Comparison of ENCODE assay signal across 11 mouse cellular contexts in the genomic region with DNA sequence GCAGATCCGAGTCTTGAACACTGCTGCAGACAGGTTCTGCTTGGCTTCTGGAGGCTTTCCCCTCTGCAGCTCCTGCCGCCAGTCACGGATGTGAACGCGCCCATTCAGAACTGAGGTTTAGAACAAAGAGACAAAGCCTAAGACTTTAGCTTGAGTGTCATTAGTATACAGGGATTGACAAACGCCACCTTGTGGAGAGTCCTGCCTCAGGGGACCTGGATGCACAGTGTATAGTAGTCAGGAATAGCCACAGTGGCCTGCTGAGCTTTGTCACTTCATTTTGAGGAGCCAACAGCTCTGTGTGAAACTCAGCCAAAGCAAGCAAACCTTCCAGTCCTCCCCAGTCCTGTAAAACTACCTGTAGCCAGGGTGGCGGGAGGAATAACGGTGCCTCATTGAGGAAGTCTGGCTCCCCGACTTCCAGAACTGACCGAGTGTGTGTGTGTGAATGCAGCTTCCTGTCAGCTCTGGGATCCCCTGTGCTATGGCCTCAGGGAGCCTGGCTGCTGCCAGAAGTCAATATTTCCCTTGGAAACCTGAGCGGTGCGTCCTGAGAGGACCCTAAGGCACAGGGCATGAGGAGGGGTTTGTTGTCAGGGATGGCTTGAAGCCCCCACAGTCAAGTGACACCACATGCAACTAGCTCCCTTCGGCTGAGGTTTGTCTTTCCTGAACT. TPM values are rescaled to one million over a fixed set of nuclear protein-coding genes. Genes with fewer than 3 reads are reported as not detected.
DNase-seq lines count a peak whose midpoint lies in the region; ATAC-seq and TF ChIP-seq lines count a peak whose summit lies in the region.
"Had no signal": no experiment of that assay in that cellular context is flagged by ENCODE, and none has a peak within 500 bp of the region (broad histone marks: within the 10 kb centered on the region; RNA-seq: fewer than 3 reads in every experiment).

No protein-coding gene starts in this region.

- no peaks in the 10 kb centered on the region for H3K4me1 ChIP-seq in intestine, postnatal 0 days (replicated peaks; ENCODE audit: control insufficient read depth, insufficient read depth, low read length)
- no peaks in the 10 kb centered on the region for H3K4me1 ChIP-seq in intestine, embryonic 15.5 days (replicated peaks)
- H3K4me1 ChIP-seq in midbrain, embryonic 10.5 days = peaks cover 9% of the 10 kb centered on the region
- no peaks in the 10 kb centered on the region for H3K4me1 ChIP-seq in midbrain, embryonic 13.5 days (replicated peaks)
- H3K4me1 ChIP-seq: lung, embryonic 15.5 days; neural tube, embryonic 12.5 days had no signal

- TF ChIP-seq CTCF in intestine, postnatal 0 days (IDR thresholded peaks at IDR 0.05; ENCODE audit: low read depth) = peak; percentile 62

- WGBS in intestine, postnatal 0 days = 81% methylated on average over 13 of the region's 13 CpGs
- WGBS in intestine, embryonic 15.5 days = 81% methylated on average over 13 of the region's 13 CpGs
- 71% methylated on average over 13 of the region's 13 CpGs for WGBS in midbrain, embryonic 10.5 days
- 60% methylated on average over 13 of the region's 13 CpGs for WGBS in midbrain, embryonic 13.5 days

- H3K9me3 ChIP-seq in intestine, postnatal 0 days (ENCODE audit: control insufficient read depth) = no peaks in the 10 kb centered on the region
- no peaks in the 10 kb centered on the region for H3K9me3 ChIP-seq in intestine, embryonic 15.5 days
- H3K9me3 ChIP-seq in midbrain, embryonic 10.5 days (replicated peaks) = no peaks in the 10 kb centered on the region
- no peaks in the 10 kb centered on the region for H3K9me3 ChIP-seq in midbrain, embryonic 13.5 days
- H3K9me3 ChIP-seq: embryonic facial prominence, embryonic 15.5 days; lung, embryonic 15.5 days; neural tube, embryonic 12.5 days had no signal

- H3K27me3 ChIP-seq in intestine, postnatal 0 days (replicated peaks; ENCODE audit: control insufficient read depth, insufficient read depth, low read length) = no peaks in the 10 kb centered on the region
- no peaks in the 10 kb centered on the region for H3K27me3 ChIP-seq in intestine, embryonic 15.5 days (replicated peaks)
- H3K27me3 ChIP-seq in midbrain, embryonic 10.5 days (ENCODE audit: low read depth, poor library complexity, severe bottlenecking) = no peaks in the 10 kb centered on the region
- H3K27me3 ChIP-seq in midbrain, embryonic 13.5 days = no peaks in the 10 kb centered on the region
- H3K27me3 ChIP-seq: embryonic facial prominence, embryonic 15.5 days; lung, embryonic 15.5 days; neural tube, embryonic 12.5 days had no signal

- intact Hi-C loops in heart, postnatal 14 days (cut with DNase I) = no loop called here

- H3K36me3 ChIP-seq in intestine, postnatal 0 days (ENCODE audit: control insufficient read depth, insufficient read depth) = peaks cover 56% of the 10 kb centered on the region
- H3K36me3 ChIP-seq in intestine, embryonic 15.5 days = peaks cover 30% of the 10 kb centered on the region
- peaks cover 77% of the 10 kb centered on the region for H3K36me3 ChIP-seq in midbrain, embryonic 10.5 days
- H3K36me3 ChIP-seq in midbrain, embryonic 13.5 days = peaks cover 84% of the 10 kb centered on the region

- H3K27ac ChIP-seq in intestine, postnatal 0 days (ENCODE audit: low read depth, low read length) = no peak overlapping the region
- no peak overlapping the region for H3K27ac ChIP-seq in intestine, embryonic 15.5 days
- peak overlapping the region; percentile 42; the same call in 1 of the 2 replicates for H3K27ac ChIP-seq in midbrain, embryonic 10.5 days (replicated peaks)
- H3K27ac ChIP-seq in midbrain, embryonic 13.5 days = no peak overlapping the region
- H3K27ac ChIP-seq: lung, embryonic 15.5 days; neural tube, embryonic 12.5 days had no signal

- no peak overlapping the region for H3K4me2 ChIP-seq in intestine, postnatal 0 days (replicated peaks; ENCODE audit: low read depth)
- H3K4me2 ChIP-seq in intestine, embryonic 15.5 days (replicated peaks) = no peak overlapping the region
- H3K4me2 ChIP-seq in midbrain, embryonic 13.5 days (replicated peaks) = no peak overlapping the region
- H3K4me2 ChIP-seq: embryonic facial prominence, embryonic 15.5 days; lung, embryonic 15.5 days; neural tube, embryonic 12.5 days had no signal

- DNase-seq in midbrain, embryonic 10.5 days (ENCODE audit: low spot score) = no peak
- peak; percentile 50 for DNase-seq in embryo, embryonic 10.5 days (ENCODE audit: low spot score)
- DNase-seq in heart, postnatal 14 days = peak; percentile 32 to 52
- DNase-seq in right cerebral cortex, postnatal 36 days (ENCODE audit: low spot score in 2 of 2) = no peak

- no peak overlapping the region for H3K4me3 ChIP-seq in intestine, postnatal 0 days (ENCODE audit: low read depth, low read length)
- no peak overlapping the region for H3K4me3 ChIP-seq in intestine, embryonic 15.5 days (replicated peaks)
- H3K4me3 ChIP-seq in midbrain, embryonic 10.5 days = no peak overlapping the region
- H3K4me3 ChIP-seq in midbrain, embryonic 13.5 days (replicated peaks) = no peak overlapping the region
- H3K4me3 ChIP-seq: embryonic facial prominence, embryonic 15.5 days; lung, embryonic 15.5 days; neural tube, embryonic 12.5 days had no signal

- no peak overlapping the region for H3K9ac ChIP-seq in intestine, postnatal 0 days (ENCODE audit: low read depth, low read length)
- H3K9ac ChIP-seq in intestine, embryonic 15.5 days = no peak overlapping the region
- no peak overlapping the region for H3K9ac ChIP-seq in midbrain, embryonic 13.5 days (replicated peaks)
- H3K9ac ChIP-seq: embryonic facial prominence, embryonic 15.5 days; lung, embryonic 15.5 days; neural tube, embryonic 12.5 days had no signal

- ATAC-seq in intestine, postnatal 0 days = no peak
- ATAC-seq in intestine, embryonic 15.5 days = no peak
- ATAC-seq in midbrain, embryonic 13.5 days = no peak
- ATAC-seq in cerebellum, adult (ENCODE audit: insufficient number of reproducible peaks, low FRiP score, low TSS enrichment) = no peak

RNA-seq across cellular contexts. Expression of a gene that starts 16.8 kb away (rescaled TPM):
- 3.6 and 4.6 TPM in 2 replicates for polyA plus RNA-seq in intestine, postnatal 0 days (2015; fragmentation: Nextera tagmentation; extraction: Ambion mirVana)
- 8.1 and 8.5 TPM in 2 replicates for polyA plus RNA-seq in intestine, embryonic 15.5 days (2015; fragmentation: Nextera tagmentation; extraction: Ambion mirVana)
- polyA plus RNA-seq in midbrain, embryonic 10.5 days (2016; fragmentation: Nextera tagmentation; extraction: Ambion mirVana) = 8.7 and 9.1 TPM in 2 replicates
- 7.0 and 7.2 TPM in 2 replicates for polyA plus RNA-seq in midbrain, embryonic 13.5 days (2015; fragmentation: Nextera tagmentation; extraction: Ambion mirVana)
- total RNA-seq in heart, postnatal 14 days (2021) = 1 to 10 TPM; 2.8 to 3.1 TPM

RNA-seq across cellular contexts. Expression of a gene that starts 24.8 kb away (rescaled TPM):
- 19.7 and 21.4 TPM in 2 replicates for polyA plus RNA-seq in intestine, postnatal 0 days (2015; fragmentation: Nextera tagmentation; extraction: Ambion mirVana)
- 13.2 and 13.8 TPM in 2 replicates for polyA plus RNA-seq in intestine, embryonic 15.5 days (2015; fragmentation: Nextera tagmentation; extraction: Ambion mirVana)
- 10.2 and 16.1 TPM in 2 replicates for polyA plus RNA-seq in midbrain, embryonic 10.5 days (2016; fragmentation: Nextera tagmentation; extraction: Ambion mirVana)
- polyA plus RNA-seq in midbrain, embryonic 13.5 days (2015; fragmentation: Nextera tagmentation; extraction: Ambion mirVana) = 15.5 and 17.0 TPM in 2 replicates
- 10 to 100 TPM; 24.8 to 27.3 TPM for total RNA-seq in heart, postnatal 14 days (2021)

RNA-seq across cellular contexts. Expression of a gene that starts 32.6 kb away (rescaled TPM):
- 4.0 and 4.4 TPM in 2 replicates for polyA plus RNA-seq in intestine, postnatal 0 days (2015; fragmentation: Nextera tagmentation; extraction: Ambion mirVana)
- 13.5 and 13.9 TPM in 2 replicates for polyA plus RNA-seq in intestine, embryonic 15.5 days (2015; fragmentation: Nextera tagmentation; extraction: Ambion mirVana)
- polyA plus RNA-seq in midbrain, embryonic 10.5 days (2016; fragmentation: Nextera tagmentation; extraction: Ambion mirVana) = 3.5 and 4.9 TPM in 2 replicates
- 1.0 and 1.4 TPM in 2 replicates for polyA plus RNA-seq in midbrain, embryonic 13.5 days (2015; fragmentation: Nextera tagmentation; extraction: Ambion mirVana)
- total RNA-seq in heart, postnatal 14 days (2021) = 1 to 10 TPM; 4.2 to 5.6 TPM

Comparison
In these comparisons a context has a peak if more than half of its experiments do, and no peak if none do; other contexts are left out.
1. DNase-seq: peak in embryo, embryonic 10.5 days (single experiment) and heart, postnatal 14 days (2 of 2); none in midbrain, embryonic 10.5 days (single experiment) and right cerebral cortex, postnatal 36 days (0 of 2).